Mouse (Mus musculus) thymus, adult 2 months (tissue): ENCODE results near the gene Cyth1. TPM values are rescaled to one million over a fixed set of nuclear protein-coding genes. Genes with fewer than 3 reads are reported as not detected.

Experiments
- DNase-seq: peaks from one replicate; pipeline ENCODE4 v3.0.0; 2021
- H3K27ac ChIP-seq: fragments of 200-500 bp; 2 replicates; pipeline ENCODE4 v1.5.1; 2012; ENCODE audit warnings: low read length, control low read depth; ENCODE audit not compliant: control insufficient read depth, insufficient read depth
- H3K27me3 ChIP-seq: fragments of 200-500 bp; 2 replicates; pipeline ENCODE4 v1.6.1; 2012; ENCODE audit warnings: mild to moderate bottlenecking, low read length, moderate library complexity, mixed read lengths; ENCODE audit not compliant: control insufficient read depth, insufficient read depth
- H3K36me3 ChIP-seq: fragments of 200-500 bp; 2 replicates; pipeline ENCODE4 v1.6.1; 2012; ENCODE audit warnings: mild to moderate bottlenecking, low read length, moderate library complexity; ENCODE audit not compliant: control insufficient read depth, insufficient read depth
- H3K4me1 ChIP-seq: fragments of 200-500 bp; replicated peaks from 2 replicates; pipeline ENCODE4 v1.6.1; 2012; ENCODE audit warnings: low read length; ENCODE audit not compliant: control insufficient read depth, insufficient read depth
- H3K4me3 ChIP-seq: fragments of 200-500 bp; 2 replicates; pipeline ENCODE4 v1.5.1; 2012; ENCODE audit warnings: mild to moderate bottlenecking, low read length, control low read depth, moderate library complexity; ENCODE audit not compliant: control insufficient read depth, insufficient read depth
- CTCF ChIP-seq: fragments of 200-500 bp; IDR thresholded peaks from 2 replicates; pipeline ENCODE4 v1.5.1; 2012; ENCODE audit warnings: mild to moderate bottlenecking, control low read depth, low read length, moderate library complexity, borderline replicate concordance; ENCODE audit not compliant: control insufficient read depth, poor library complexity, insufficient read depth; ENCODE audit errors: extremely low read depth
- POLR2A ChIP-seq: fragments of 200-500 bp; IDR thresholded peaks from 2 replicates; pipeline ENCODE4 v1.6.1; 2012; ENCODE audit warnings: mild to moderate bottlenecking, low read length, control low read depth, moderate library complexity; ENCODE audit not compliant: control insufficient read depth, poor library complexity, insufficient read depth; ENCODE audit errors: extremely low read depth
- WGBS: fragments of 180-500 bp; shearing (Covaris S2); methylation state at CpG from one replicate; pipeline ENCODE4 v1.1.7; 2018; 5-methylcytosine and 5-hydroxymethylcytosine counted together
- polyA plus RNA-seq: library from polyadenylated mRNA; depleted of rRNA; stranded (reverse); fragments of >200 nt; gene quantifications from 2 replicates; pipeline ENCODE4 v1.2.3, GENCODE M21; 2012

The Cyth1 gene
- polyA plus RNA-seq, 1 experiment = 66.7 TPM

DNA sequence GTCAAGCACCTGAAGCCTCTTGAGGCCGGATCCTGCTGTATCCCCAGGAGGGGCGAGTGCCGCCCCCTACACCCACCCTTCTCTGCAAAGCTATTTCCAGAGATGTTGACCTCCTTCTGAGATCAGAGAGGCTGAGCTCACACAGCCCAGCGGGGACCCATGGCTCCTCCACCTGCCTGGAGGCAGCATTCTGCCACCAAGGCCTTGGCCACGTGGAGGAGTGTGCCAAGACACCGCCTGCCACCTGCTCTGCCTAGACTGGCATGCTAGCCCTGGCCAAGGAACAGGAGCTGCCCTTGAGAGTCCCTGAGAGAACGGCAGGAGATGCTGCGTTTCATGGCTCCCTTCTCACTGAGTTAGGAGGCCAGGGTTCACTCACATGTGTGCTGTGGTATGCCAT lies 83.8 kb downstream of the Cyth1 start:
- H3K27ac ChIP-seq = no peak overlapping the region
- H3K4me1 ChIP-seq = no peaks in the 10 kb centered on the region
- peaks cover 36% of the 10 kb centered on the region for H3K36me3 ChIP-seq
- TF ChIP-seq POLR2A (no peak), CTCF (no peak)
- no peak overlapping the region for H3K4me3 ChIP-seq
- DNase-seq = no peak
- 94% methylated on average over 8 of the region's 8 CpGs for WGBS
- H3K27me3 ChIP-seq = no peaks in the 10 kb centered on the region

DNA sequence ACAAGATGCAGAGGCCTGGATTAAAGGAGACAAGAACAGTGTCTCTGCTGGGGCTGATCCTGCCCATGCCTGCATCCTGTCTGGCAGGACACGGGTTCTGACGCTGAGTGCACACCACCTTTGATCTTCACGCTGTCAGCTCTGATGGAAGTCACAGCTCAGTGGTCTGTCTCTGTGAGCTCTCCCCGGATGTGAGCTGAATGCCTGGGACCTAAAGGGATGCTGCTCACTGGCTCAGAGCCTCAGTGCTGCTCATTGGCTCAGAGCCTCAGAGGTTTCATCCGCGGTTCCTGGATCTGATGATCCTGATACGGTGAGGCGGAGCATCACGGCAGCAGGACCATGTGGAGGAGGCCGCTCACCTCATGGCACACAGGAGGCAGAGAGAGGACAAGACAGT lies 86.1 kb downstream of the Cyth1 start:
- Histone ChIP-seq H3K4me3 (no peak overlapping the region), H3K36me3 (peaks cover 20% of the 10 kb centered on the region), H3K27me3 (no peaks in the 10 kb centered on the region), H3K4me1 (no peaks in the 10 kb centered on the region), H3K27ac (no peak overlapping the region)
- DNase-seq = no peak
- TF ChIP-seq CTCF (no peak), POLR2A (no peak)
- WGBS = 88% methylated on average over 10 of the region's 10 CpGs

DNA sequence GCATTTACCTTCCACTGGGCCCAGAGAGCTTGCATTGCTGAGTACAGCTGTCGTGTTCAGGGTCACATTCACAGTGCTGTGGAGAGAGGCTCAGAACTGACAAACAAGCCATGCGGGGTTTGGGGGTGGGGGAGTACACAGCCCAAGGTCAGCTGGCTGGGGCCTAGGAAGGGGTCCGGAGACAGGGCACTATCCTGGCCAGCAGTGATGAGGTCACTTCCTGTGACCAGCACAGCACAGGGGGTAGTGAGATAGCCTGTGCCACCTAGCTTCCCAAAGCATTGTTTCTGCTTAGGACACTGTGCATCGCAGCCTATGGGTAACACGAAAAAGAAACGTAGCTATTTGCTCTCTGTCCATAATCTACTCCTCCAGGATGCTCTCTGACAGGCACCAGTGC lies 87.2 kb downstream of the Cyth1 start:
- no peaks in the 10 kb centered on the region for H3K4me1 ChIP-seq
- DNase-seq = no peak
- no peaks in the 10 kb centered on the region for H3K27me3 ChIP-seq
- no peak overlapping the region for H3K27ac ChIP-seq
- peaks cover 10% of the 10 kb centered on the region for H3K36me3 ChIP-seq
- H3K4me3 ChIP-seq = no peak overlapping the region
- TF ChIP-seq CTCF (no peak), POLR2A (no peak)
- 95% methylated on average over 6 of the region's 6 CpGs for WGBS

DNA sequence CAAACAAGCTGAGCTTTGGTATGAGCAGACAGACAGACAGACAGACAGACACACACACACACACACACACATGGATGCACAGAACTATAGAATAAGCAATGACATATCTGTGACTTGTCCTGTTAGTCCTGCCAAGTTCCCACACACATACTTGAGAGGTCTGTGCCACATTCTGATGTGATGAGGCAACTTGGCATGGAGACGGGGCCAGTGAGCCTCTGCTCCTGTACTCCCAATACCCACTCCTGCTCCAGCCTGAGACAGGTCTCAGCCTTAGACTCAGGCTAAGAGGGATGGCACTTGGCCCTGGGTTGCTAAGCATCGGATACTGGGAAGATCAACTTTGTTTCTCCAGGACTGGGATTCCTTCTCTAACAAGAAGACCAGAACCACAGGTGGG lies 87.6 kb downstream of the Cyth1 start:
- H3K4me3 ChIP-seq = no peak overlapping the region
- no peak for DNase-seq
- H3K36me3 ChIP-seq = peaks cover 8% of the 10 kb centered on the region
- WGBS = 96% methylated on average over 2 of the region's 2 CpGs
- no peaks in the 10 kb centered on the region for H3K4me1 ChIP-seq
- no peaks in the 10 kb centered on the region for H3K27me3 ChIP-seq
- TF ChIP-seq POLR2A (no peak), CTCF (no peak)
- no peak overlapping the region for H3K27ac ChIP-seq

DNA sequence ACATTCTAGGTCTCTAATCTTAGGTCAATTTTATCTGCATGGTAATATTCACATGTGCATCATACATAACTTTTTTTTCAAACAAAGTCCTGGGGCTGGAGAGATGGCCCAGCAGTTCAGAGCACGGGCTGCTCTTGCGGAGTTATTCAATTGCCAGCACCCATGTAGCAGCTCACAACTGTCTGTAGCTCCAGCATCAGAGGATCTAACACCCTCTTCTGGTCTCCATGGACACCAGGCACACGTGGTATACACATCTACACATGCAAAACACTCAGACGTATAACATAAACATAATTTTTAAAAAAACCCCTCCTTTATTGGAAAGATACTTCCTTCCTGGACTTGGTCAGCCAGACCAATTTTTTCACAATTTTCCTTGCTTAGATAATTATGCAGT lies 89.6 kb downstream of the Cyth1 start:
- 82% methylated on average over 4 of the region's 4 CpGs for WGBS
- H3K4me1 ChIP-seq = no peaks in the 10 kb centered on the region
- no peak overlapping the region for H3K4me3 ChIP-seq
- peaks cover 6% of the 10 kb centered on the region for H3K36me3 ChIP-seq
- no peak overlapping the region for H3K27ac ChIP-seq
- H3K27me3 ChIP-seq = no peaks in the 10 kb centered on the region
- no peak for DNase-seq
- no peak for TF ChIP-seq POLR2A
- no peak for TF ChIP-seq CTCF

DNA sequence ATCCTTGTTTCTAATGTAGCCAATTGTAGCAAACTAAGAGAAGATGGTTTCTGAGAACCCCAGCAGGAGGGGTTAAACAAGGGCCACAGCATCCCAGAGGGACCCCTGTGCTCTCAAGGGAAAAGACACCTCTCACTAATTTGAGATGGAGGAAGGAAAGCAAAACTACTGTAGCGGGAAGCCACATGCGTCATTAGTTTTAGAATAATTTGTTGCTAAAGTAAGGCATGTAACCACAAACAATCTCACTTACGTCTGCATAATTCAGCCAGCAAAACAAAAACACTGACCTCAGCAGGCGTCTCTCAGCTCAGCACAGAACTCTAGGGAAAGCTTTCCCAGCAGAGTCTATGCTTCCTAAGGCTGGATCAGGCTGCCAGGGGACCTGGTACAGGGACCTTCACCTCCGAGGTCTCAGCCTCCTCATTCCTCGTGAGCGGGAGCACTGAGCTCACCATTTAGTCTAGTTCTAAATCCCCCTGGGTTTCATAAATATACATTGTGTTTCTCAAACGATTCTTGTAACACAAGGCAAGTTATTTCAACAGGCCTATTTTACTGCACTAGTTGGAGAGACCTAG lies 91.8 kb downstream of the Cyth1 start:
- Histone ChIP-seq H3K36me3 (no peaks in the 10 kb centered on the region; the same call in 1 of the 2 replicates), H3K27ac (0 out of 2 replicates have a peak overlapping the region, but pooled peaks have one; percentile 11), H3K27me3 (no peaks in the 10 kb centered on the region), H3K4me1 (no peaks in the 10 kb centered on the region), H3K4me3 (no peak overlapping the region)
- no peak for DNase-seq
- TF ChIP-seq CTCF = no peak
- TF ChIP-seq POLR2A = no peak
- 92% methylated on average over 8 of the region's 8 CpGs for WGBS

DNA sequence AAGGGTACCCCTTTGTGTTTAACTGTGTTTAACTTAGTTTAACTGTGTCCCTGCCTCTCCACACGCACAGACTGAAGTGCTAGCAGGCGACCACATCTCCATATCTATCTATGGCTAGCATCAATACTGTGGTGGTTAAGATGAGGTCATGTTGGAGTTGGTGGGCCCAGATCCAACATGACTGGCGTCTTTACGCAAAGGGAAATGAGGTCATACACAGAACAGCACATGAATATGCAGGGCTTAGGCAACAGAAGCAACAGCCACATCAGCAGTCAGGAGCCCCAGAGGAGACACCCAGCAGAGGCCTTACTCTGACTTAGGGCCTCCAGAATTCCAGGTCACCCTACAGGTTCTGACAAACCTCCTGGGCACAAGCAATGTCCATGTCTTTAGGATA lies 95.4 kb downstream of the Cyth1 start:
- Histone ChIP-seq H3K27ac (no peak overlapping the region), H3K4me1 (0 out of 2 replicates have a peak, but pooled peaks cover 2% of the 10 kb centered on the region), H3K27me3 (no peaks in the 10 kb centered on the region), H3K36me3 (no peaks in the 10 kb centered on the region), H3K4me3 (no peak overlapping the region)
- 43% methylated on average over 4 of the region's 4 CpGs for WGBS
- DNase-seq = no peak
- no peak for TF ChIP-seq CTCF
- no peak for TF ChIP-seq POLR2A
